Mouse (Mus musculus) urinary bladder, postnatal 4 days (tissue): Measurements from ENCODE around the gene Ccdc184.

ENCODE experiments used
- DNase-seq, 2 experiments: peaks; one replicate each; pipeline ENCODE4 v3.0.0; 2021 to 2022; ENCODE audit warnings: low spot score in 2 of 2

Ccdc184 gene

DNA sequence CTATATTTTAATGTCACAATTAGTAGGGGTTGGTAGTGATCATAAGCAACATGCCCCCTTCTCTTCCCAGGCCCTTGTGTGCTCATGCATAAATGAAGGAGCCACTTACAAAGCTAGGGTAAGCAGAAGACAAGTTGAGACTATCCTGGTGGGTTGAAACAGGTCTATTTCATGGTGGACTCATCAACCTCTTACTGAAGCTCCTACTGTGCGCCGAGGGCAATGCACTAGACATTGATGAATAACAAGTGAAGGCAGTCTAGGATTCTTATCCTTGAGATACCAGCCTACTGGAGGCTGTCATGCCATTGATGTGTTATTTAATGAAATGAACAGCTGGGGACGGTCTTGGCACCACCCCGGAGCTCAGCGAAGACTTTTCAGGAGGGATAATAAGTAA, 11.7 kb upstream of the Ccdc184 start:
- DNase-seq: no peak

DNA sequence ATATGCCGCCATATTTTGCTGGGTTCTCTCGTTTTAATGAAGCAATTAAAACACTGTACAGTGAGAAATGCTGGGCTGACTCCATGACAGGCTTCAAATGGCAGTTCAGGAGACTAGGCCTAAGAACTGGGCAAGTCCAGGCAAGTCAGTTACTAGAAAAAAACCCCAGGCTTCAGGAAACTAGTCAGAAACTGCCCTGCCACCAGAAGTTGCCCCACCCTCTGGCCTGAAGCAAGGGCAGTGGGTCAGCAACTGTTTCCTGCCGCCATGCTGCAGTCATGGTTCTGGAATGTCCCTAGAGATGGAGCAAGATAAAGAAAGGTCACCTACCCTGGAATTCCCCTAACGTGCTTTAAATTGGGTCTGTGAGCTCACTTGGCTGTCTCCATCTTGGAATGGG, 11.0 kb upstream of the Ccdc184 start:
- no peak for DNase-seq

DNA sequence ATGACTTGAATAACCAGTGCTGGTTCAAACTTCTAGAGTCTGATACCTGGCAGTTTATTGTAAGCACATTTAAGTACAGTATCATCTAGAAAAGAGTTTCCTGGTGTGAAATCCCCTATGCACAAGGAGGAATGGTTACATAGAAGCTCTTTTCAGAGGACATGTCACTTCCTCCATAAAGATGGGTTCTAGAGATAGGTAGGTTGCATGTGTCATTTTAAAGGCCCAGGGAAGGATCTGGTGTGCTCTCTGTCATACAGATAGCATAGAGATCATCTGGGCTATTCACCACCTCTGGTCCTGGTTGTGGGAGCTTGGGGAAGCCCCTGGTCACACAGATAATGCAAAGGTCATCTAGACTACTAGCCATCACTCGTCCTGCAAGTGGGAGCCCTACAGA, 9.7 kb upstream of the Ccdc184 start:
- no peak for DNase-seq

DNA sequence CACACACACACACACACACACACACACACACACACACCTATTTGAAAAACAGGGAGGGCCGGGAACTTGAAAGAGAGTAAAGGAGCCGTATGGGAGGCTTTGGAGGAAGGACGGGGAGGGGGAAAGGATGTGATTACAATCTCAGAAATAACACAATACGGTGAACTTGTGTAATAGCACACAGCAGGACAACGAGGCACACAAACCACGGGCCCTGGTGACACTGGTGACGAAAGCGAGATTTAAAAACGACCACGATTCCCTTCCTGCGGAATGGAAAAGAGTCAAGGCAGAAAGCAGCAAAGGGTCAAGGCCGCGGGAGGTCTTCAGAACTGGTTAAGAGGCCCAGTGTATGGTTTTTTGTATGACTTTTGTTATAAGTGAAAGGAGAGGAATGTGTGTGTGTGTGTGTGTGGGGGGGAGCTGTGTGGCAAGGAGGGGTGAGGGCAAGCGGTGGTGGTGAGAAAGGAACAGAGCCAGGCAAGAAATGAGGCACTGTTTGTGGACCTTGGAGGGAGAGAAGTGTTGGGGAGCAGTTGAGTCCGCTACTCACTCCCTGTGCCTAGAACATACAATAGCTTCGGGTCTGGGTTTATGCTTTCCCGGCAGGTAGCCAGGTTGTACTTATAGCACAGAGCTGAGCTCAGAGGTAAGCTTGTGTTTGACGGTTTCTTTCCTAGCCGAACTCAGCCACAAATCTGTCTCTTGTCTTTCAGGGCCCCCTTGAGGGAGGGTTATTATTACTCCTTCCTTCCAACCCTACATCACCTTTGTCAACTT, 5.7 kb upstream of the Ccdc184 start:
- no peak for DNase-seq

DNA sequence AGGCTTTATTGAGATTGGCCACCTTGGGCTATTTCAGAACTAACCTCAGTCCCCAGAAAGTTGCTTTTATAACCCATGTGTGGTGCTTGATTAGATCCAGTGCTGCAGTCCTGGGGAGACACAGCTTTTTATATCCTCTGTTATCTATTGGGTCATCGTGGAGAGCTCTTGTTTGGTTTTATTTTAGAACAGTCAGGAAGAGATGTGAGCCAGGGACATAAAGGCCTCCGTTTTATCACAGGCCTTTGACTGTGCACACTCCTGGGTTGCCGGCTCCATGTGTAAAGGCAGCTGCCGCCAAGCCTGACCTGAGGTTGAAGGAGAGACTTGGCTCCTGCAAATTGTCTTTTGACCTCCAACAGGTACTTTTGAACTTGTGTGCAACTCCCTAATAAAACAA, 4.4 kb upstream of the Ccdc184 start:
- DNase-seq: no peak

DNA sequence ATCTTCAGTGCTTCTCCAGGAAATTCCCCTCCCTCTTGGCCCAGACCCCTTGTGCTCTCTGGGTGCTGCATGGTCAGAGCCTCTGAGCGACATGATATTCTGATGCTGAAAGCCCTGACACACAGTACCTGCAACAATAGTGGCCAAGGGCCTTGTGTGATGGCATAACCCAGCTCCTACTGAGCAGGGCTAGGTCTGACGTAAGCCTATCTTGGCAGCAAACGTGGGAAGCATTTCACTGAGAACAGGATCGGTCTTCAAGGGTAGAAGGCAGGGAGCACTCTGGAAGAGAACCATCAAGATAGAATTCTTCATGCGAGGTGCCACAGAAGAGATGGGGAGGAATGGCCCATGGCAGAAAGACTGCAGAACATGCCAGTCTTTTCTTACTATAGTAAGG, 1.4 kb upstream of the Ccdc184 start, which contains the start of gene Asb8:
Gene Asb8, minus strand, starts transcription at position 101 of the 400 bp plus-strand sequence.
- no peak for DNase-seq

DNA sequence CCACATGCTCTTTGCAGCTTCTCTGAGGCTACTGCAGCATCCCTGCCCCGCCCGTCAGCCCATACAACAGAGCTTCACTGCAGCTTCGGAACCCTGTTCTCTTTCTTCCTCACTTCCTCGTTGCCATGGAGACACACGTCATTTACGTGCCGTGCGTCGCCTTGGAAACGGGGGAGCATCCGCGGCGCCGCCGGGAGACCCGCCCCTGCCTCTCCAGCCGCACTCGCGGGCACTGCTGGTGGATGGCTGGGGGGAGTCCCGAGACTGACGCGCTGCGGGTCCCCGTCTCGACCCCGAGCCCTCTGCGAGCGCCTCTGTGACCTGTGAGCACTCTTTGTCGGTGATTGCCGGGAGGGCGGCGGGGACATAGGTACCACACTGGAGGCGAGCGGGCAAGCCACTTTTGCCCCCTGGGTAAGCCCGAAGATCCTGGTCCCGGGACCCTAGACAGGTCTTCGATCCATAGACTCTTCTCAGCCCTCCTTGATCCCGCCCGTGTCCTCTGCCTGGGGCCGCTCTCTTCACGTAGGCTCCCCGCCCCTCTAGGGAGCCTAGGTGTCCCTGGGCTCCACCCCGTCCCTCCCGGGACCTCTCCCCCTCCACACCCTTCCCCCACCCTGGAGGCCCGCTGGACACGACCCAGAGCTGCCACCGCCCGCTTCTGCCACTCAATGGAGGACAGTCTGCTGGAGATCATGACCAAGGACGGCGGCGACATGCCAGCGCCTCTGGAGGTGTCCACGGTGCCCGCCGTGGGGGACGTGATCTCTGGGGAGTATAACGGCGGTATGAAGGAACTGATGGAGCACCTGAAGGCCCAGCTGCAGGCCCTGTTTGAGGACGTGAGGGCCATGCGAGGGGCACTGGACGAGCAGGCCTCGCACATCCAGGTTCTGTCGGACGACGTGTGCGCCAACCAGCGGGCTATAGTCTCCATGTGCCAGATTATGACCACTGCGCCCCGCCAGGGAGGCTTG, 975 bp downstream of the Ccdc184 start:
- peak; percentile 64 to 77 for DNase-seq

DNA sequence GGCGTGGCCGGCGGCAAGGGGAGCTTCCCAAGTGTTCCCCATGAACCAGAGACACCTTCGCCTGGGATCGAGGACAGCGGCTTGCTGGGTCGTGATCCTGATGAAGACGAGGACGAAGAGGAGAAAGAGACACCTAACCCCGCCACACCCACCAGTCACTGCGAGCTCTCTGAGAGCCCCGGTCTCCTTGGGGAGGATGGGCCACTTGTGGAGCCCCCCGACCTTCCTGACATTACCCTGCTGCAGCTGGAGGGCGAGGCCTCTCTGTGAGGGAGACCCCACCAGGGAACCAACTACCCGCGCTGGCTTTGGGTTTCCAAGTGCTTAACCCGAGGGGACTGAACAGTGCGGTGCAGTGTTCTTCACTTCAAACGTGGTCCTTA, 1.7 kb downstream of the Ccdc184 start:
- no peak for DNase-seq

DNA sequence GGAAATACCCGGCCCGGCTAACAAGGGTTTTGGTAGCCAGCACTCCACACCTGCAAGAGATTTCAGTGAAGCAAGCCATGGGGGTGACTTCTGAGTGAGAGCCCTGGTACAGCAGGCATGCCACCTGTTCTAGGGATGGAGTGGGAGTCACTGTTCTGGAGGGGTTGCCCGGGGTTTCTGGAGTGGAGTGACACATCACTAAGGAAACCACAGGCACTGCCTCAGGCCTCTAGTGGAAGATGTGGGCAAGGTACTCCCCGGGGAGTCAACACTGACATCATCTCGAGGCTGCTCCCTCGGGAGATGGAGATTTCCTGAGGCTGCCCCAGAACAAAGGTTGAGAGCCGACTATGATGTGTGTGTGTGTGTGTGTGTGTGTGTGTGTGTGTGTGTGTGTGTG, 3.4 kb downstream of the Ccdc184 start:
- DNase-seq: no peak

DNA sequence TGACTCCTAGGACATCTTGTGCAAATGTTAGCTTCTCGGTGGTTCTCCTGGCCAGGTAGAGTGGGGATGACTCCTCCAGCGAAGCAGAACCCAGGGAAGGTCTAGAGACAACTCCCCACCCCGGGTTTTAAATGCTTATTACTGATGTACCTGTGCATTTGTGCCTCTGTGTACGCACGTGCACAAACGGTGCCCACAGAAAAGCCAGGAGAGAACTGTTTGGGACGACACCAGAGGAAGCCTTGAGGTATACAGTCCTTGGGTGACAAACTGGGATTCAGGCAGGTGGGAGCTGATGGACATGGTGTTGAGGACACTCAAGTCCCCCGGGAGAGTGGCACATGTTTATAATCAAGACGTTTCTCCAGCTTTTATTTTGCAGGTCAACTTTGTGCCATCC, 4.0 kb downstream of the Ccdc184 start:
- DNase-seq: no peak

DNA sequence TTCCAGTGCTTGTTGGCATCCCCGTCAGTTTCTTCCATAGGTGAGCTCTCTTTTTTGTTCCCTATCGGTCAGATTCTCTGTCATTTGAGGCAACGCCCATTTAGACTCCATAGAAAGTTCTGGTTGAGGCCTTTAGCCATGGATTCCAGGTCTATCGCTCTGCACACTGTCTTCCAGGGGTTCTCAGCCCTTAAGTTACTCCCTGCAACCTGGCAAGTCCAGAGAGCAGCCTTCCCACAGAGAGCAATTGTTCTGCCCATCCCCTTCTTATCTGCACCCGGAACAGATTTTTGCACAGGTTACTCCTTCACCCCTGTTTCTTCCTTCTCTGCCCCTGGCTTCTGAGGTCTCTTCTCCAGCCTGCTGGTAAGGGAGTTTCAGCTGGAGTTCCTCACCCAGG, 5.2 kb downstream of the Ccdc184 start:
- DNase-seq: no peak

DNA sequence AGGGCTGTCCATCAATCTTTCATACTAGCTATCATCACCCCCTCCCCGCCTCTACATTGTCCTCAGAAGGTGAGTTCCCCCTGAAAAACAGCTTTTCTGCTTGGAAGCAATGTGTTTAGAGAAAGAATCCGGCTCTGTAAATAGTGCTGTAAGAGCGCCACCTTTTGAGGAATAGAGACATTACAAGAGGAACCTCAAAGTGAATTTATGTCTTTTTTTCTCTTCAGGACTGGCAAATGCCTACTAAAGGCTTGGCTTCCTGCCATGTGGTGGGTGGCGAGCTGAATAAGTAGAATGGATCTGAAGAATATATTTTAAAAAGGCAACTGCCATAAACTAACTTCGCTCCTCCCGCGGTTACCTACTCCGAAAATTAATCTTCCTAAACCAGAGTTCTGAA, 6.9 kb downstream of the Ccdc184 start:
- no peak for DNase-seq

DNA sequence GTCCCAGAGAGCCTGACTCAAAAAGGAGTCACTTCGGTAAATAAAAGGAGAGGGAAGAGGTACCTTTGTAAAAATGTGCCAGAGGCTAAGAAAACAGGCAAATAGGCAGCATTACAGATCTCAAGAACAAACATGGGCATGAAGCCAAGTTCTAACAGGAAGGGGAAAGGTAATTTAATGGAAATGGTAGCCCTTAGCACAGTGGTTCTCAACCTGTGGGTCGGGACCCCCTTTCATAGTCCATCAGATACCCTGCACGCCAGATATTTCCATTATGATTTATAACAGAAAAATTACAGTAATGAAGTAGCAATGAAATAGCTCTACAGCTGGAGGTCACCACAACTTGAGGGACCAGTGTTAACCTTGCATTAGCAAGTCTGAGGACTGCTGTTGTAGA, 10.4 kb downstream of the Ccdc184 start:
- DNase-seq: no peak

DNA sequence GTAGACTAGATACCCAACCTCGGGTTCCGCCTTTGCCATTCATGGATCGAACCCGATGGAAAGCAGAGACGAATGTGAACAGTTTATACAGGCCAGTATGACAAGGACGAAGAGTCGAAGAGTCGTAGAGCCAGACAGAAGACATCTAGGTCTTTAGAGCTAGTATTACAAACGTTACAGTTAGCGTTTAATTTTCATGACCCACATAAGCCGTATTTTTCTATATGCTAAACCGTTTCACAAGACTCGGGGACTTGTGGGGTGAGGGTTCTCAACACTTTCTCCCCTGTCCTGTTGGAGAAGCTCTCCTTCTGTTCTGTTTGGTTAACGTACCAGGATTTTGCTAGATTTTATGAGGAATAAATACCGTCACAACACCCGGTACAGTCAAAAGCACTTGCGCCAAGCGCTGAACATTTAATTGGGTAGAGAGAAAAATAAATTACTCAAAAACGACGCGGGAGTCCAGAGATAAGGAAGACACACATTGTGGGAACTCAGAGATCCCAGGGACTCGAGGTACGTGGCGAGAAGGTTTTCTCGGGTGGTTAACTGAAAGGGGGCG, 13.7 kb downstream of the Ccdc184 start:
- DNase-seq: no peak

DNA sequence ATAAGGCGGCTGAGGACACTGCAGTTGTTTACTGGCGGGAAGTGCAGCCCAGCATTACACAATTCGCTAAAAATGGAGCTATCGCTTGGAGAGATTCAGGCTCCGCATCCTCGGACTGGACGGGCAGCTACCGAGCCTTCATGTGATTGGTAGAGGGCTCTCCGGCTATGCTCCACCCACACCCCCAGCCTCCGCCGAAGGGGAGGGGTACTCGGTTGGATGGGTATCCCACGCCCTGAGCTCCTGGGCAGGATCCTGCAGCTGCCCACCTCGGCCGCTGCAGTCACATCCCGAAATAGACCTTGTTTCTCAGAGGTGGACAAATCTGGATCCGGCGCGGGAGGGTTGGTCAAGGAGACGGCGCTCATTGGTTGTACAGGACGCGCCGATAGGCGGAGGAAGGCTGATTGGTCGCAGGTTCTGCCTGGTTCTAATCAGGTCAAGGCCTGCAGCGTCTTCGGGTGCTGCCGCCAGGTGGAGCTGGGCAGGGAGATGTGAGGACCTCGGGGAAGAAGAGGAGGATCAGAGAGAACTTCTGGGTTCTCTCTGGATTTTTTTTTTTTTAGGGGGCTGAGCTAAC, 14.3 kb downstream of the Ccdc184 start:
- peak; percentile 93 to 94 for DNase-seq

DNA sequence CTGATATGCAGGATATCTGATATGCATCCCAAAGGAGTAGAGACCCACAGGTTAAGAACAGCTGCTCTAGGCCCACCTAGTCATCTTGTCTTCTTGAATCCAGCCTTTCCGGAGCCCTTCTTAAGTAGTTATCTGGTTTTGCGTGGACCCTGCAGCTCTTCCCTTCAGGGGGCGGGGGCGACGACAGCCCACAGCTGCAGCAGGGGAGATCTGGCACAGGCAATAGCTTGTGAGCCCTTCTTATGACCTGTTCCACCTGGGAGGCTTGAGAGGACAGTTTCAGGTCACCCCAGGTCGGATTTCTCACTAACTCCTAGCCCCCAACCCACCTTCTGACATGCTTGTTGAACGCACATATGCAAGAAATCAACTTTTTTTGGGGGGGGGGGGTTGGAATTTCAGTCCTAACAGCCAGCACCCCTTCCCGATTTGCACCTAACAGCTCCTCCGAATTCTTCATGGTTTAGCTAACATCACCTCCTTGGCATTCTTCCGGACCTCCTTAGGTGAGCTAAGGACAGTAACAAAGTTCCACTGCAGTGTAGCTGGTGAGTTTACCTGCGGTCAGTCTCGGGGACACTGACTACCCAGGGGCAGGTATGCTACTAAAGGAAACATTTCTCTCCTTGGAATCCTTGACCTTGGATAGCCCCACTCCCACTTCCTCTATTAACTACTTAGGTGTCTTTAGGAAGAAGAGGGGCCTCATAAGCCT, 15.1 kb downstream of the Ccdc184 start:
- no peak for DNase-seq

DNA sequence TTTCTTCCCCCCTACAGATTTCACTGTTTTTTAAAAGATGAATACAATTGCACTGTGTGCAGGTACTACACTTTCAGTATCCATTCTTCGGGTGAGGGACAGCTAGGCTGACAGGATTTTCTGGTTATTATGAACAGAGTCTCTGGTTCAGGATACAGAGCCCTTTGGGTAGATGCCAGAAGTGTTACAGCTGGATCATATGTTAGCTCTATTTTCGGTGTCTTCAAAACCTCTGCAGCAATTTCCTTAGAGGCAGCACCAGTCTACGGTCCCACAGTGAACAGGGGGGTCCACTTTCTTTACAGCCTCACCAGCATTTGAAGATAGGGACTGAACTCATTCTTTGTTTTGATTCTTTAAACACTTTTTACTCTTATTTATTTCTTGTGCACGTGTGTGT, 17.5 kb downstream of the Ccdc184 start:
- no peak for DNase-seq

DNA sequence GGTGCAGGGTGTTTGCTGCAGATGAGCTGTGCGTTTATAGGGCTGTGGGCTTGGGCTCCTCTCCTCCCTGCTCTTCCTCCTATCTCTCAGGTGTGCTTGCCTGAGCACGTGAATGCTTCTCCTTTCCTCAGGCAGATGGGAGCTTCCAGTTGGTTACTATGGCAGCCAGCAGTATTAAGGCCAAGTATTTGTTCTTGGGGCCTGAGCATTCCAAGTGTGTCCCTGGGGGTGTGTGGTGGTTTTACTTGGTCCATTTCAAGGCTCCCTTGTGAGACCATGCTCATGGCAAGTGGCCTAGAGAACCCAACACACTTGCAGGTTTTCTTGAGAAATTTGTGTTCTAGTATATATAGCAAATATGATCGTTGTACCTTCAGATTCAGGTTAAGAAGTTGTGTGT, 28.5 kb downstream of the Ccdc184 start, which contains the start of gene Olfr288:
Gene Olfr288, minus strand, starts transcription at position 101 of the 400 bp plus-strand sequence.
- no peak for DNase-seq

DNA sequence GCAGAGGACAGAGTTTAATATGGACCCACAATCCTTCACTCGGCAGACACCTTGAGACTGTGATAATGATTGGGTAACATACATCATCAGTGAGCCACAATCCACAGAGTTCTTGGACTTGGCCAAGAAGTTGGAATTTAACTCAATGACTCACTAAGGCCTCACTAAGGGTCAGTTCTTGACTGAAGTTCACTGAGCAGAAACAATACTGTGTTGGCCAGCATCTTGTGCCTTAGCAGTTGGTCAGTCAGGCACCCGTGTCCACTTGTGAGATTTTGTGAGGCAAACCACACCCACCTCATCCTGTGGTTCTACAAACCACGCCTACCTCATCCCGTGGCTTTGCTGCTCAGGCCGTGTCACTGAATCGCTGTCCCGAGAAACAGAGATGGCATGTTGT, 42.7 kb downstream of the Ccdc184 start:
- no peak for DNase-seq

DNA sequence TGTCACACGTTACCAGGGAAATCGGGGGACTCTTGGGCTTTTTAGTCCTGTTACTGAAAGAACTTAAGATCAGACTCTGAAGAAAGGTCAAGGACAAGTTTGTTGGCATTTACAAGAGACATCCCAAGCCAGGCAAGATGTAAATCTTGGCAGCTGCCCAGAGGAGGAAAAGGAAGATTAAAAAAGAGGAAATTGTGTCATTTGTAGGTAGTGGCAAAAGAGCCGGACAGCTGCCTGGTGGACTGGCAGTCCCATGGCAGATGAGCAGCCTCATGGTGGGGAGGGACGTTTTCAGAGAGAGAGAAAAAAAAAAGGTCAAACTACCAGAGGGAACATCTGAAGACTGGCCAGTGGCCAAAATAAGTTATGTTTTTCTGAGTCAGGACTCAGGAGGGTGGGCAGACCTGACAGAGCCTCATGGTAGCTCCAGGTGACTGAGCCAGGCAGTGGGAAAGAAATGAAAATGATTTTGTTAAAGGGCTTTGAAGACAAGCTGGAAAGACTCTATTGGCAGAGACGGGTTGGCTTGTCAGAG, 46.4 kb downstream of the Ccdc184 start:
- DNase-seq: no peak

DNA sequence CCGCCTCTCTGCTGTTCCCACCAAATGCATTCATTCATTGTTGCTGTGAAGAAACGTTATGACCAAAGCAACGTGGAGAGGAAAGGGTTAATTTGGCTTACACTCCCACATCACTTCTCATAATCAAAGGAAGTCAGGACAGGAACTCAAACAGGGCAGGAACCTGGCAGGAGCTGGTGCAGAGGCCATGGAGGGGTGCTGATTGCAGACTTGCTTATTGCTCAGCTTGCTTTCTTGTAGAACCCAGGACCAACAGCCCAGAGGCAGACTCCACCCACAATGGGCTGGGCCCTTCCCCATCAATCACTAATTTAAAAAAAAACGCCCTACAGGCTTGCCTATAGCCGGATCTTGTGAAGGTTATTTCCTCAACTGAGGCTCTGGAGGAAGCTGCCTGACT, 47.2 kb downstream of the Ccdc184 start:
- DNase-seq: no peak
